Mouse (Mus musculus) limb, embryonic 14.5 days (tissue): ENCODE measurements at regions not wholly inside any gene's neighbourhood (a gene's known extent, or its start where the extent isn't known, plus 50 kb on each side); places are given as distances from the start of the nearest gene placed in this dataset.

Source experiments
- ATAC-seq: fragments of 200-750 bp; cut with Nextera tagmentation; 2 replicates; pipeline ENCODE4 v1.8.0; 2017; ENCODE audit warnings: low read depth, moderate number of reproducible peaks, moderate TSS enrichment; ENCODE audit not compliant: low FRiP score
- DNase-seq: peaks from one replicate; pipeline ENCODE4 v3.0.0-alpha.2; 2015; ENCODE audit warnings: low spot score
- H3K27ac ChIP-seq: fragments of 300-500 bp; sonication (generic); replicated peaks from 2 replicates; pipeline ENCODE4 v1.5.1; 2014; ENCODE audit warnings: low read depth, mild to moderate bottlenecking, low read length, moderate library complexity, mixed read lengths
- H3K27me3 ChIP-seq: fragments of 300-500 bp; sonication (generic); 2 replicates; pipeline ENCODE4 v1.6.1; 2014; ENCODE audit warnings: low read length, mixed read lengths; ENCODE audit not compliant: control insufficient read depth, insufficient read depth
- H3K36me3 ChIP-seq: fragments of 300-500 bp; sonication (generic); 2 replicates; pipeline ENCODE4 v1.6.1; 2014; ENCODE audit warnings: mild to moderate bottlenecking, low read length, moderate library complexity, mixed read lengths; ENCODE audit not compliant: control insufficient read depth, insufficient read depth
- H3K4me1 ChIP-seq: fragments of 300-500 bp; sonication (generic); 2 replicates; pipeline ENCODE4 v1.6.1; 2014; ENCODE audit warnings: antibody characterized with exemption, low read length, mixed read lengths; ENCODE audit not compliant: control insufficient read depth, insufficient read depth
- H3K4me2 ChIP-seq: fragments of 300-500 bp; sonication (generic); replicated peaks from 2 replicates; pipeline ENCODE4 v1.6.1; 2014; ENCODE audit warnings: low read depth, mild to moderate bottlenecking, low read length, moderate library complexity; ENCODE audit not compliant: severe bottlenecking
- H3K4me3 ChIP-seq: fragments of 300-500 bp; sonication (generic); replicated peaks from 2 replicates; pipeline ENCODE4 v1.5.1; 2014; ENCODE audit warnings: low read length
- H3K9ac ChIP-seq: fragments of 300-500 bp; sonication (generic); 2 replicates; pipeline ENCODE4 v1.6.1; 2014; ENCODE audit warnings: mild to moderate bottlenecking, low read depth, low read length, moderate library complexity; ENCODE audit not compliant: severe bottlenecking
- H3K9me3 ChIP-seq: fragments of 300-500 bp; sonication (generic); 2 replicates; pipeline ENCODE4 v1.6.1; 2016; ENCODE audit warnings: low read length; ENCODE audit not compliant: control insufficient read depth
- POLR2A ChIP-seq: fragments of 200-500 bp; IDR thresholded peaks from 2 replicates; pipeline ENCODE4 v1.8.0; 2012; ENCODE audit warnings: inconsistent platforms, mild to moderate bottlenecking, moderate library complexity, borderline replicate concordance; ENCODE audit not compliant: insufficient read depth, insufficient read length; ENCODE audit errors: extremely low read depth
- WGBS: fragments of 180-500 bp; shearing (Covaris S2); extraction: QIAGEN DNeasy Blood & Tissue Kit; methylation state at CpG from one replicate; pipeline ENCODE4 v1.1.7; 2014; 5-methylcytosine and 5-hydroxymethylcytosine counted together

DNA sequence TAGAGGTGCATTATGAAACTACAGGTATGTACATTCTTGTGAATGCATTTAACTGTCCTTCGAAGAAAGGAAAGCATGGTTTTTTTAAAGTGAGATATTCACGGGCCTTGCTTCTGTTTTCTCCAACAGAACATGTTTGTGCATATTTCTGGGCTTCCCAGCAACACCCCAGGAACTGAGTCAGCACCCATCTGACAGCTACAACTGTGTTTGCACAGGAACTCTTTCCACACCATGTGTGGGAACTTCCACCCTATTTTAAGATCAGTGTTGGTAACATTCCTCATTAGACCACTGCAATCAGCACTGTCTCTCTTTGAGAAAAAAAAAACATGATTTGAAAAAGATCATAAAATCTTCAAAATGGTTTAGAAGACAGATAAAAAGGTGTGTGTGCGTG lies 538.6 kb upstream of the Gm10306 start:
- Histone ChIP-seq H3K4me2 (no peak overlapping the region), H3K9me3 (no peaks in the 10 kb centered on the region), H3K27ac (no peak overlapping the region), H3K4me3 (no peak overlapping the region), H3K36me3 (no peaks in the 10 kb centered on the region), H3K4me1 (no peaks in the 10 kb centered on the region), H3K27me3 (no peaks in the 10 kb centered on the region), H3K9ac (no peak overlapping the region)
- ATAC-seq (no peak), DNase-seq (no peak)
- TF ChIP-seq POLR2A = no peak
- WGBS = 80% methylated on average over 3 of the region's 3 CpGs

GRCm38 (mm10) chr4:94049629-94050310 lies 506.6 kb upstream of the Gm10306 start:
- Histone ChIP-seq H3K4me1 (no peaks in the 10 kb centered on the region), H3K9ac (no peak overlapping the region), H3K4me3 (no peak overlapping the region), H3K9me3 (no peaks in the 10 kb centered on the region), H3K27ac (no peak overlapping the region), H3K27me3 (no peaks in the 10 kb centered on the region), H3K36me3 (no peaks in the 10 kb centered on the region), H3K4me2 (no peak overlapping the region)
- no peak for ATAC-seq
- DNase-seq = no peak
- WGBS = 85% methylated on average over 5 of the region's 5 CpGs
- no peak for TF ChIP-seq POLR2A

DNA sequence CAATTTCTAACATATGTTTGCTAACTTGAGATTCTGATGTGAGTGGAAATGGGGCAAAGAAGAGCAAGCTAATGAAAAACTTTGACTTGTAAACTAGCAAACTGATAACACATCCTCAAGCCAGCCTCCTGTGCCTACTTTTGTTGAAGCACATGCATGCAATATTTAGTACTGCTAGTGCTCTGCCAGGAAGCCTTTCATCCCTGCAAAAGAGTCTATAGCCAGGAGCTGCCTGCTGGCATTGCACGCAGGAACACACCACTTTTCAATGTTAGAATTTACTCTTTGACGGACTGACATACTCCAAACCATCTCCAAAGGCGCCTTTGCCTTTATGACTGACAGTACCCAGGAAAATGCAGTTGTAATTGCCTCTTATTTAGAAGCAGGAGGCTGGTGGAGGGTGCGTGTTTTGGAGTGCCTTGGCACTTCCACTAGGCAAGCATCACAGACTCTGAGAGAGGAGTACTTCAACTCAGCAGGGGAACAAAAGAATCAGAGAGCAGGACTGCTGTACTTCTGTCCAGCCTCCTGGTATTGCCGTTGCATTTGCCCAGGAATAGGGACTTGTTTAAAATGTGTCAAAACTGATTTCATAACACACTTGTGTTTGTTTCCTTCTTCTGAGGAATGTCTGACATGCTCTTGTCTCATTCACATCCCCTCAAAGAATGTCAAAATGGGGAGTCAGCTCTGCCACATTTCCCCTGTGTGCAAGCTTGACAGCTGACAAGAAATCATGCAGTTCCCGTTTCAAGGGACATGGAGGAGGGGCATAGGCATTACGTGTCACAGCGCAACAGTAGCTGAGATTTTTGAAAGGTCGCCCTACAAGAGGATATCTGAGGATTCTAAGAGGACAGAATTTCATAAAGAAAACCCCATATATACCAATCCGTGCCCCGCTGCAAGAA lies 503.8 kb upstream of the Gm10306 start:
- H3K9me3 ChIP-seq = no peaks in the 10 kb centered on the region
- H3K27ac ChIP-seq = no peak overlapping the region
- H3K4me1 ChIP-seq = no peaks in the 10 kb centered on the region
- H3K4me2 ChIP-seq = no peak overlapping the region
- H3K9ac ChIP-seq = no peak overlapping the region
- H3K27me3 ChIP-seq = no peaks in the 10 kb centered on the region
- ATAC-seq (no peak), DNase-seq (no peak)
- no peak for TF ChIP-seq POLR2A
- 73% methylated on average over 11 of the region's 11 CpGs for WGBS
- H3K4me3 ChIP-seq = no peak overlapping the region
- no peaks in the 10 kb centered on the region for H3K36me3 ChIP-seq

DNA sequence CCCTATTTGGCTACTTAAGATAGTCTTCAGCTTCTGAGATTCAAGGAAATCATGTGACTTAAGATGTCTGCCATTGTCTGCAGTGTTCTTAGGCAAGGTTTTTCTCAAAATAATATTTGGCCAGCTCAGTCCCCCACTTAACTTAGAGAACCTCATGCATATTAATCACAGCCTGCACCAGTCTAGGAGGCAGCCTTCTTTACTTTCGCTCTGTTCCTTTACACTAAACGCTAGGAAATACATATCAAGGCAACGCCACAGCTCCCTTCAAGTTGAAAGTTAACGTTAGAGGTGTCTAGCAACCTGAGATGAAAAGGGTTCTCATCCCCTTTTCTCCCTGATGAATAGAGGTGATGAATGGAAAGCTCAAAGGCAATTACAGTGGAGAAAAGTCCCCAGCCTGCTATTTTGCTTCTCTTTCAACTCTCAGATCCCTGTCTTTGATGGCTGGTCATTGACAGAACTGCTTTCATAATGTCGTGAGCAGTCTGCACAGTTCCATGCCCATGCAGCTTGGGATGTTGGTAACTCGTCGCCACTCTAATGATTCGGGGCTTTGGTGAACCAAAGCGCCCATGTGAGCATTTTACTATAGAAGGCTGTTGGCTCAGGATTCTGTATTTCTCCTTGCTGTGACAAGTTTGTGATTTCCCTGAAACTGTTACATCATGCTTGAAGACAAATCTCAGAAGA lies 483.0 kb upstream of the Gm10306 start:
- Histone ChIP-seq H3K4me1 (no peaks in the 10 kb centered on the region), H3K4me2 (no peak overlapping the region), H3K9ac (no peak overlapping the region), H3K27ac (no peak overlapping the region), H3K27me3 (no peaks in the 10 kb centered on the region), H3K36me3 (no peaks in the 10 kb centered on the region), H3K4me3 (no peak overlapping the region), H3K9me3 (no peaks in the 10 kb centered on the region)
- no peak for ATAC-seq
- WGBS = 72% methylated on average over 9 of the region's 9 CpGs
- no peak for TF ChIP-seq POLR2A
- no peak for DNase-seq

GRCm38 (mm10) chr4:94082839-94083238 lies 473.5 kb upstream of the Gm10306 start:
- Histone ChIP-seq H3K4me3 (no peak overlapping the region), H3K27ac (no peak overlapping the region), H3K4me1 (no peaks in the 10 kb centered on the region; the same call in none of the 2 replicates), H3K27me3 (no peaks in the 10 kb centered on the region), H3K4me2 (no peak overlapping the region), H3K9ac (no peak overlapping the region), H3K36me3 (no peaks in the 10 kb centered on the region), H3K9me3 (no peaks in the 10 kb centered on the region)
- TF ChIP-seq POLR2A = no peak
- ATAC-seq (no peak), DNase-seq (no peak)
- WGBS = 48% methylated on average over 3 of the region's 3 CpGs
